Mouse (Mus musculus): ENCODE data around the gene Lrrc38. TPM values are rescaled to one million over a fixed set of nuclear protein-coding genes. Genes with fewer than 3 reads are reported as not detected.

Gene Lrrc38
- total and polyA plus RNA-seq, 3 experiments = not detected

- Histone ChIP-seq H3K36me3 (ENCODE audit: control insufficient read depth in 1 of 2, insufficient read depth in 2 of 2, low read length in 2 of 2) (no peaks in the 10 kb centered on the region), H3K9me3 (replicated peaks; ENCODE audit: insufficient read depth, low read length) (no peaks in the 10 kb centered on the region), H3K79me2 (ENCODE audit: control insufficient read depth, insufficient read depth, low read length, poor library complexity) (no peaks in the 10 kb centered on the region), H3K4me3 (ENCODE audit: control insufficient read depth in 1 of 2, insufficient read depth in 1 of 2, low read depth in 2 of 2, low read length in 2 of 2) (no peak overlapping the region), H3K9ac (ENCODE audit: control insufficient read depth, low read depth, low read length, poor library complexity, severe bottlenecking) (no peak overlapping the region), H3K27ac (ENCODE audit: control insufficient read depth, low read depth, low read length) (no peak overlapping the region), H3K4me1 (ENCODE audit: control insufficient read depth in 1 of 2, insufficient read depth in 2 of 2, low read length in 2 of 2) (no peaks in the 10 kb centered on the region), H3K27me3 (ENCODE audit: control insufficient read depth in 1 of 2, insufficient read depth in 2 of 2, low read length in 2 of 2) (no peaks in the 10 kb centered on the region)
- no peak for DNase-seq (ENCODE audit: low read depth, low spot score)
- TF ChIP-seq ZC3H11A (IDR thresholded peaks at IDR 0.05; ENCODE audit: low read depth, low read length) (no peak), SIN3A (IDR thresholded peaks at IDR 0.05; ENCODE audit: low read length) (no peak), TBP (IDR thresholded peaks at IDR 0.05; ENCODE audit: low read depth, low read length) (no peak), MAX (IDR thresholded peaks at IDR 0.05; ENCODE audit: low read length) (no peak), POLR2AphosphoS2 (IDR thresholded peaks at IDR 0.05; ENCODE audit: low read length) (no peak), SMC3 (IDR thresholded peaks at IDR 0.05; ENCODE audit: low read depth, low read length) (no peak), GATA1 (IDR thresholded peaks at IDR 0.05; ENCODE audit: low read depth, low read length) (no peak), GABPA (IDR thresholded peaks at IDR 0.05; ENCODE audit: low read depth, low read length) (no peak), MAFK (IDR thresholded peaks at IDR 0.05; ENCODE audit: borderline replicate concordance, low read depth, low read length) (no peak), USF1 (IDR thresholded peaks at IDR 0.05; ENCODE audit: low read depth, low read length) (no peak), TCF12 (IDR thresholded peaks at IDR 0.05; ENCODE audit: low read depth, low read length) (no peak), MYC (IDR thresholded peaks at IDR 0.05; ENCODE audit: low read depth, low read length) (no peak), MEF2A (IDR thresholded peaks at IDR 0.05; ENCODE audit: extremely low read depth, insufficient replicate concordance, low read depth, low read length, poor library complexity, severe bottlenecking) (no peak), NELFE (IDR thresholded peaks at IDR 0.05; ENCODE audit: low read depth, low read length) (no peak), MYB (IDR thresholded peaks at IDR 0.05; ENCODE audit: low read depth, low read length) (no peak), POLR2A (IDR thresholded peaks at IDR 0.05; ENCODE audit: control insufficient read depth in 1 of 2, insufficient read depth in 1 of 2, low read depth in 1 of 2, low read length in 2 of 2, poor library complexity in 1 of 2) (no peak), TAL1 (IDR thresholded peaks at IDR 0.05; ENCODE audit: low read length) (no peak), E2F4 (IDR thresholded peaks at IDR 0.05; ENCODE audit: borderline replicate concordance, low read depth, low read length) (no peak), EP300 (IDR thresholded peaks at IDR 0.05; ENCODE audit: low read depth in 1 of 2, low read length in 2 of 2) (no peak)
Measured at GRCm38 (mm10) chr4:143352301-143352700, 2.7 kb downstream of the Lrrc38 start.

- Histone ChIP-seq H3K9ac (ENCODE audit: control insufficient read depth, low read depth, low read length, poor library complexity, severe bottlenecking) (no peak overlapping the region), H3K27me3 (ENCODE audit: control insufficient read depth in 1 of 2, insufficient read depth in 2 of 2, low read length in 2 of 2) (no peaks in the 10 kb centered on the region), H3K9me3 (replicated peaks; ENCODE audit: insufficient read depth, low read length) (no peaks in the 10 kb centered on the region), H3K4me3 (ENCODE audit: control insufficient read depth in 1 of 2, insufficient read depth in 1 of 2, low read depth in 2 of 2, low read length in 2 of 2) (no peak overlapping the region), H3K36me3 (ENCODE audit: control insufficient read depth in 1 of 2, insufficient read depth in 2 of 2, low read length in 2 of 2) (no peaks in the 10 kb centered on the region), H3K4me1 (ENCODE audit: control insufficient read depth in 1 of 2, insufficient read depth in 2 of 2, low read length in 2 of 2) (no peaks in the 10 kb centered on the region), H3K27ac (ENCODE audit: control insufficient read depth, low read depth, low read length) (no peak overlapping the region), H3K79me2 (ENCODE audit: control insufficient read depth, insufficient read depth, low read length, poor library complexity) (no peaks in the 10 kb centered on the region)
- TF ChIP-seq EP300 (IDR thresholded peaks at IDR 0.05; ENCODE audit: low read depth in 1 of 2, low read length in 2 of 2) = no peak
- TF ChIP-seq MYB (IDR thresholded peaks at IDR 0.05; ENCODE audit: low read depth, low read length) = no peak
- DNase-seq (ENCODE audit: low read depth, low spot score) = no peak
Measured at GRCm38 (mm10) chr4:143361520-143361919, 12.0 kb downstream of the Lrrc38 start.

Data from MEL (cell line).